Mouse (Mus musculus) c-Kit-positive CD71-negative TER-119-negative erythroid progenitor cells, embryonic 14.5 days (primary cell): ENCODE results near the gene Gm43191.
"Not testable (repeated sequence)": the region's sequence is repeated elsewhere in the genome, so short reads cannot be mapped to it uniquely, and the experiment has no call there.

ENCODE experiments used
- DNase-seq: peaks from one replicate; pipeline ENCODE4 v3.0.0-alpha.2; 2013; ENCODE audit warnings: low read depth

Gene Gm43191

DNA sequence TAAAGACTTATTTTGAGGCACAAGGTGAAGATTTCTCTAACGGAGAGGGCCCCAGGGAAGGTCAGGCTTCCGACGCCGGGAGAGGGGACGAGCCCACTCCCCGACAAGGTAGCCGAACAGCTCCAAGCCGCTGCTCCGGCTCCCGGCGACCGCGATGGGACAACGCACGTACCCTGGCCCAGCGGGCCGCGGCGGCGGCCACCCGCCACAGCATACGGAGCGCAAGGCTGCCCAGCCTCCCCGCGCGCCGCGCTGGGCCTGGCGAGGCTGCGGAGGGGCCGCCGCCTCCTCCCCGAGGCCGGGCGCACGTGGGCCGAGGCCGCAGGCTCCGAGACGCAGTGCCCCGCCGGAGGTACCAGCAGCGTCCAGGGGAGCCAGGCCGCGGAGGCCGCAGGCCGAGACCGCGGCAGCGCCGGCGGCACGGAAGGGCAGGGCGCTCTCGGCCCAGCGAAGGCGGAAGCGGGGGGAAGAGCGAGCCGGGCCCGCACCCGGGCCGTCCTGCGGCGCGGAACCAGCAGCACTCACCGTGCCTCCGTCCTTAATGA lies 19.1 kb downstream of the Gm43191 start:
- no peak for DNase-seq

GRCm38 (mm10) chr3:116661288-116661869 lies 19.7 kb downstream of the Gm43191 start:
- DNase-seq = no peak

DNA sequence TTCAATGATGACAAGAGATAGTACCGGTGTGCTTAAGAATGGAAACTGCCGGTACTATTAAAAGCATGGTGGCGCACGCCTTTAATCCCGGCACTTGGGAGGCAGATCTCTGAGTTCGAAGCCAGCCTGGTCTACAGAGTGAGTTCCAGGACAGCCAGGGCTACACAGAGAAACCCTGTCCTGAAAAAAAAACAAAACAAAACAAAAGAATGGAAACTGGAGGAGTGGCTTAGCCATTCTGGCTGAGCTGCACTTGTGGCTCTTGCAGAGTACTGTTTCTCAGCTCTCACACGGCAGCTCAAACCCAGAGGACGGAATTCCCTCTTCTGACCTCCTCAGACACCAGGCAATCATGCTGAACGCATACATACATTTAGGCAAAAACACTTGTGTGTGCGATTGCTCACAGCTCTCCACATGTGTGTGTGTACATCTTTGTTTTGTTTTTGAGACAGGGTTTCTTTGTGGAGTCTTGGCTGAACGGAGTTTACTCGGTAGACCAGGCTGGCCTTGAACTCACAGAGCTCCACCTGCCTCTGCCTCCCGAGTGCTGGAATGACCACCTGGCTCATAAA lies 21.1 kb downstream of the Gm43191 start:
- DNase-seq = no peak

GRCm38 (mm10) chr3:116658928-116659565 lies 22.0 kb downstream of the Gm43191 start:
- DNase-seq = no peak

DNA sequence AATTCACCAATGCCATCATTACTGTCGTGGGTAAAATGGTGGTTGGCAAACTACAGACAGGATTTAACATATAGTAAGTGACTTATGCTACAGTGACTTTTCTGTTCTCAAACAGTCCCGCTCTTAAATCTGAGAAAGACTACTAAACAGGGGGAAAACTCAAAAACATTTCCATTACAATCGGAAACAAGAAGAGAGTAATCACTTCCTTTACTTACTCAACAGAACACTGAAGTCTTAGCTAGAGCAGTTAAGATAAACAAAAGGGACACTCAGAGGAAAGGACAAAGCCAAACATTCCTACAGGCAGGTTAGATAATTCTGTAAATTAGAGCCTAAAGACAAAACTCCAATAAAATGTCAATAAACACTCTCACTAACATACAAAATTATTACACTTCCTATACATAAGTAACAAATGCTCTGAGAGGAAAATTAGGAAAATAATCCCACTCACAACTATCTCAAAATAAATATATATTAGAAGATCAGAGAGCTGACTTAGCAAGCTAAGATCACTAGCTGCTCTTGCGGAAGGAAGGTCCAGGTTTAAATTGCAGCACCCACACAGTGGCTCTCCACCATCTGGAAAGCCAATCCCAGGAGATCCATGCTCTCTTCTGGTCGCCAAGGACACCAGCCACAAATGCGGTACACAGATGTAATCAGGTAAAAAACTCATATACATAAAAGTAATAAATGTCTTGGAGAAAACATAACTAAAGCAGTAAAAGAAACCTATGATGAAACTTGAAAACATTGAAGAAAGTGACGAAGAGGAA lies 24.7 kb downstream of the Gm43191 start:
- DNase-seq = no peak

GRCm38 (mm10) chr3:116654051-116654450 lies 27.0 kb downstream of the Gm43191 start:
- DNase-seq = not testable (repeated sequence)

DNA sequence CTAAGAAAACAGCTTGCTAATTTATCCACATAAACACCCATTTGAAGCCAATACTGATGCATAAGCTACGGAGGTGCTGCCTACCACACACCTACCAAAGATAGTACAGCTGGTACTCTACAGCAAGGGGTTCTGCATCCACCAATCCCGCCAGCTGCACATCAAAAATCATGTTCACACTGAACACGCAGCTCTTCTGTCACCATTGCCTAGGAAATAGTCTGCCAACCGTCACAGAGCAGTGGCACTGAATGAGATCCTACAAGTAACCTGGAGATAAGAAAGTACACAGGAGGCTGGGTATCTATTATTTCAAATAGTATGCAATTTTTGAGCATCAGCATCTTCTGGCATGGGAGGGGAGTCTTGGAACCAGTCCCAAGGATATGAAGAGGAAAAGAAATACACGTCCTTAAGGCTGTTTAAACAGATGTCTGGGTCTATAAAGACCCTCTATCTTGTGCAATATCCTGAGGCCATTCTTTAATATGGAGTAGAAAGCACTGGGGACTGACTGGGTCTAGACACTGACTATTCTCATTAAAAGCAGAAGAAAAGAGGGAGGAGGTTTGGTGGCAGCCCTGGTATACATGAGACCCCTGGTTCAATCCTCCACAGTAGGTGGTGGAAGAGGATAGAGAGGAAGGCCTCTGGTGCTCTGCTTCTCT lies 27.6 kb downstream of the Gm43191 start:
- no peak for DNase-seq

DNA sequence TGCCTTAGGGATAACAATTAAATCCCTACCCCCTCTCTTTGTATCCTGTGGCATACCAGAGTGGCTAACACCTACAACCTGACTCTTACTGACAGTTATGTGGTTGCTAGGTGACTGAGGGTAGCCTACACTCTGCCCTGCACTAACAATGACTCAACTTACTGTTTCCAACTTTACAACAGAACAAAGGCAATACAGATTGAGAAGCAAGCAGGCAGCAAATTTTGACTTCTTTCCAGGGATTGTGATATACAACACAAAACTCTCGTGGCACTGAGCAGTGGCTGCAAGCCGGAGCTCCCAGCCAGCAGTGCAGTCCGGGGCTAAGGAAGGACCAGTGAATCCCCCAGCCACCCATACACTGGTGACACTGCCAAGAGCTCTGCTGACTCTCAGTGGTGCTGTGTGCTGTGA lies 29.0 kb downstream of the Gm43191 start:
- DNase-seq = no peak

DNA sequence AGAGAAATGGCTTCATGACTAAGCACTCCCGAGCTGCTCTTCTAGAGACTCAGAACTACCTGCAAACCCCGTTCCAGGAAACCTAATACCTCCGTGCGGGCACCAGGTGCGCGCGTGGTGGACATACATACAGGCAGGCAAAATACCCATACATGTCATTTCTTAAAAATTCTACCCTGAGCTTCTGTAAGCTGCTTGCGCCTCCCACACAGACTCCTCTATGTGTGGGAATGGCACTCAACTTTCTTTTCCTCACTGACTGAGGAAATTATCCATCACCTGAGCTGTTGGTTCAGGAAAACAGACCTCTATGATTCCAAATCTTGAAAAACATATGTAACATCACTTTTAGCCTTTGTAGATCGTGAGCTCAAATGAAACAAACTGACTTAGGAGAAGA lies 30.4 kb downstream of the Gm43191 start:
- DNase-seq = no peak

DNA sequence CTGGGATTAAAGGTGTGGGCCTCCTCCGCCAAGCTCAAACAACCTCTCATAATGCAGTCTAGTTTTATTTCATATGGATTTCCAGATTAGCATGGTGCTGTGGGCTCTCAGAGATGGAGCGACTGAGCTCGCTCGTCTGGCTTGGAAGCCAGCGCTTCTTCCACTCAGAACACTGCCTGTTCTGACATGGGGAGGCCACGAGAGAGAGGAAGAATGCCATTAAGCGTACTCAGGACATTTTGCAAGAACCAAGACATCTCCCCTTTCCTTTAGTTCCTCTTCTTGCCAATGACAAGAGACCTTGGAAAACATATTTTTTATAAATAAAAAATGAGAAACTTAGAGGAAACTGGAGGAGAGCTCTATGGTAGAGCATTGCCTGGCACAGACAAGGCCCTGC lies 32.3 kb downstream of the Gm43191 start:
- DNase-seq = no peak

- DNase-seq = no peak
Observed at GRCm38 (mm10) chr3:116646387-116646786, 34.7 kb downstream of the Gm43191 start.

- no peak for DNase-seq
Observed at GRCm38 (mm10) chr3:116642373-116642772, 38.7 kb downstream of the Gm43191 start.

DNA sequence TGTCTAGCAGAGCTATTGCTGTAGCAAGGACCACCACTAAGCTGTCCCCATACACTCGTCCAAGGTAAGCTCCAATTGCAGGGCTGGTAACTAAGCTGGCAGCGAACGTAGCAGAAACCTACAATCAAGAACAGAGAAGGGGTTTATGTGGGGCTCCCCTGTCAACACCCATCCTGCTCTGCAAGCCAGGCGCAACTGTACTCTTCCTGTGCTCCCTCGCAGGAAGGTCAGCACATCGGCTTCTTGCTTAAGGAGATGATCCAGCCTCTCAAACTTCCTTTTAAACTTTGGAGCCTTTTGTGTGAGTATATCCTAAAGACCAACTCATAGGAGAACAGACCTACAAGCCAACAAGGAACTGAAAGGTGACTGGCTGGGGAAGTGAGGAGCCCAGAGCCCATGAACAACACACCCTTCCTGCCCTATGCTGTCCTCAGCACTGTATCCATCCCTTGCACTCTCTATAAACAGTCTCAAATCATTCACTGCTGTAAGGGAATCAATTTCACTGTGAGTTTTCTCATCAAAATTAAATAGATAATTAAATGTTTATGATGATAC lies 39.2 kb downstream of the Gm43191 start:
- no peak for DNase-seq

GRCm38 (mm10) chr3:116640024-116640423 lies 41.0 kb downstream of the Gm43191 start:
- no peak for DNase-seq

DNA sequence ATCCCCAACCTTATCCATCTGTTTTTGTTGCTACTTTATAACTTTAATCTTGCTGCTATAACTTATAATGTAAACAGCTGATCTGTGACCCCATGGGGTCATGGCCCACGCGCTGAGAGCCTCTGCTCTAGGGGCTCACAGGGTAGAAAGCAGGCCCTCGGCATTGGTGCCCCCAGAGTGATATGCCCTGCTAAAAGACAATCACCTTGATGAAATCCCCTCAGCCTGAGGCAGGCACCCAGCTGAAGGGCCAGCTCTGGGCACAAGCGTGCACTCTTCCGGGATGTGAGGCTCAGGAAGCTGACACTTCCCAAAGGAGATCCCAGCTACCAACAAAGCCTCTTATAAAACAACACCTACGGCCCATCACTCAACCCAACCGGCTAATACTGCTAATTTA lies 42.5 kb downstream of the Gm43191 start:
- no peak for DNase-seq

DNA sequence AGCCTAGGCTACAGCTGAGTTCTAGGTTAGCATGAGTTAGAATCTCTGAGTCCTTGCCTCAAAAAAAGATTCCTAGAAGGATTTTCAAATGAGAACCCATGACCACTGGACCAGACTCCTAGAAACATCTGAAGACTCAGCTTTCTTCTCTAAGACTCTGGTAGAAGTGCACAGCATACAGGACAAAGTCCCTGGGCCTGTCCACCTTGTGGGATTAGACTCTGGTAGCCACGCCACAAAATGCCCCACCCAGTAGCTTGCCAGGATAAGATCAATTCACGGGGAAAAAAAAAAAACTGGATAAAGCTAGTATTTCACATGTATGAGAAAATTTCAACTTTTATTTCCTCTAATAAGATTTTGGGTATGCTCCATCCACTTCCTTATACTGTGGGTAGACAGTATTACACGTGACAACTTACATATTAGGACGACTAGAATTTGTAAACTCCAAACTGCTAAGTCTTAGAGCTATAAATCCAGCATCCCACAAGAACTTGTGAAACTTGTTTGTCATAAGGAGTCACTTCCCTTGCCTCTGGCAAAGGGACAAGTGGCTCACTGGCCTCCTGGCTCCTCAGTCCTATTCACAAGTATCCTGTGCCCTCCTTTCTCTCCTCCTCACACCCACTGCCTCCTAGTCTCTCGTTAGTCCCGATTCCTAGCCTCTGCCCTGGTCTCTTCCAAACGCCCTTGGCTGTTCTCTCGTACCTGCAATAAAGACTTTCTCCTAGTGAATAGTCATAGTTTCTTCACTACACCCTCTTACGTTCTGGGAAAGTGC lies 43.2 kb downstream of the Gm43191 start:
- no peak for DNase-seq

- DNase-seq = no peak
Observed at GRCm38 (mm10) chr3:116635799-116636198, 45.3 kb downstream of the Gm43191 start.

- no peak for DNase-seq
Observed at GRCm38 (mm10) chr3:116634853-116635252, 46.2 kb downstream of the Gm43191 start.

DNA sequence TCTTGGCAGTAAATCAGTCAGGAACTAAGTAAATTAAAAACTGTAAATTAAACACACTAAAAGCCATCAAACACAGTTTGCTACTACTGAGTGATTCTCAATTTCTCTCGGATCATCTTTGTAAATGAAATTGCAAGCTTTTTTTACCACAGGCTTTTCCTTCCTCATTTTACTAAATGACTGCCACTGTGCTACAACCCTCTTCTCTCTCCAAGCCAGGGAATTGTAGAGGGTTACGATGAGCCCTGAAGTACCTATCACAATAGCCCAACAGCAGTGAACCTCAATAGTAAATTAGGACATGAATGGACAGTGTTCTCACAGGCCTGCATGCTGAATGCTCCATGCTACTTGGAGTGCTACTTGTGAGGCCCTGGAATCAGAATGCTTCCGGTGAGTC lies 47.0 kb downstream of the Gm43191 start:
- no peak for DNase-seq

GRCm38 (mm10) chr3:116632971-116633370 lies 48.1 kb downstream of the Gm43191 start:
- no peak for DNase-seq

DNA sequence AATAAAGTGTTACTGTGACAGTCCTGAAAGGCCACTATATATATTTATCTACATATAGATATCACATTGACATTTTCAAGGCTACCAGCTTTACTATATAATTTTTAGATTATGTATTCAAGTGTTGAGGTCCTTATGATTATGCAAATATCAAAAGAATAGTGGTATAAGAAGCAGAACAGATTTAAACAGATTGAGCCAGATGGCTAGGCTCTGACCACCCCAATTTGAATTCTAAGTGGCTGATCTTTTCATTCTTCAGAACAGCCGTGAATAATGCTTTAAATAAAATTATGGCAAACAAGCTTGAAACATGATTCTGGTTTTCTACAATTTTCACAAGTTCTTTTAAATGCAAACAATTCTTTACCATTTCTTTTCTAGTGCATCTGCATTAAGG lies 49.6 kb downstream of the Gm43191 start:
- DNase-seq = no peak
